Mouse (Mus musculus): Measurements from ENCODE around the gene Ephx4. TPM values are rescaled to one million over a fixed set of nuclear protein-coding genes. Genes with fewer than 3 reads are reported as not detected.
A peak's percentile ranks its signal among the peaks of the same experiment; 100 is the strongest.

Ephx4 gene
- total RNA-seq, 2 experiments from 2014 or later = 15.4 to 15.7 TPM

DNA sequence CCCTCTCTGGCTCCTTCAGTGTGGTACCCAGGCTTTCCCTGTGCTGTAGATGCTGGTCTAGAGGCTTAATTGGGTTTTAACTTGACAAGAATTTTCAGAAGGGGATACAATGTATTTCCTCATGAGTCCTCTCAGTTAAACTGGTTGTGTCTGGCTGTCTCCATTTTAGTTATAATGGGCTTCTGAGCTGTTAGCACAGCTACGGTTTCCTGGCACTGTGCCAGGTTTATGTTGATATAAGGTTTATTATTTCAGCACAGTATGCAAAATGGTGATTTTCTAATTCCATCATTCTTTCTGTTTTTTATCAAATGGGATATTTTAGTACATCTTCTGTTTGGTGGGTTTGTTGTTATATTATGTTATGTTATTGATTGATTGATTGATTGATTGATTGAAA is 19.1 kb downstream of the Ephx4 start:
- DNase-seq = no peak
- intact Hi-C loops (cut with DNase I) = no loop called here

DNA sequence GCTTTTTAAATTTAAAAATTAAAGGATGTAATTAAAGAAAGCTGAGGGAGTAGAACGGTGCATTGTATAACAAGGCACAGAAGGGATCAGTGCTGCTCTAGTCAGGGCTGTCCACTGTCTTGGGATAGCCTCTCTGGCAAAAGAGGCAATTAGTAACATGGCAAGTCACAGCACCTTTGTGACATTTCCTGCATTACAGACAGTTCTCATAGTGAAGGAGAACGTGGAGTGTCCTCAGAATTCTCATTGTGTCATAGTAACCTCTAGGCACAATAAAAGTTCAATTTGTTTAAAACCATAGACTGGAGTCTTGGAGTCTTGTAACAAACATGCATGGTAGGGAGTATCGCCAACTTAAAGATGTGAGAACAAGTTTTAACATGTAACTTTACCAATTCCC is 28.7 kb downstream of the Ephx4 start, which contains the start of gene Lpcat2b:
TSS of gene Lpcat2b (plus strand) at position 301 of the 400 bp plus-strand sequence.
- no peak for DNase-seq
- intact Hi-C loops (cut with DNase I) = no loop called here

DNA sequence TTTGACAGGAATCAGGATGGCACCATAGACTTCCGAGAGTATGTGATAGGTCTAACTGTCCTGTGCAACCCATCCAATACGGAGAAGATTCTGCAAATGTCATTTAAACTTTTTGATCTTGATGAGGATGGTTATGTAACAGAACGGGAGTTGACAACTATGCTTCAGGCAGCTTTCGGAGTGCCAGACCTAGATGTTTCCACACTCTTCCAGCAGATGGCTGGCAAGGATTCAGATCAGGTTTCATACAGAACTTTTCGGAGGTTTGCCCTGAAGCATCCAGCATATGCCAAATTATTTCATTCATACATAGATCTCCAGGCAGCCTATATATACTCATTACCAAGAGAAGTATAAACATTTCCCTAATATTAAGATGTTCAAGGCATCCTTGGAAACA is 31.5 kb downstream of the Ephx4 start:
- DNase-seq = no peak
- intact Hi-C loops (cut with DNase I) = no loop called here

DNA sequence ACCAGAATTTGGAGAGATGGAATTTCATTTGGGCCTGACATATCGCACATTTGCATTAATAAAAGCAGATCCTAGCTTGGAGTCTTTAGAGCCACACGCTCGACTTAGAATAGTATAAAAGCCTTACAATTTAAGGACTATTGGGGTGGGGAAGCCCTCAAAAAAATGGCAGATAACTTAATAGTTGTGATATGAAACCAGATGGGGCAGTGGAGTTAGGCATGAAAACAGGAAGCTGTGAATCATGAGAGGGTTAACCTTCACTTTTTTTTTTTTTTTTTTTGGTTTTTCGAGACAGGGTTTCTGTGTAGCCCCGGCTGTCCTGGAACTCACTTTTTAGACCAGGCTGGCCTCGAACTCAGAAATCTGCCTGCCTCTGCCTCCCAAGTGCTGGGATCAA is 33.6 kb downstream of the Ephx4 start:
- no peak for DNase-seq
- intact Hi-C loops (cut with DNase I) = no loop called here

DNA sequence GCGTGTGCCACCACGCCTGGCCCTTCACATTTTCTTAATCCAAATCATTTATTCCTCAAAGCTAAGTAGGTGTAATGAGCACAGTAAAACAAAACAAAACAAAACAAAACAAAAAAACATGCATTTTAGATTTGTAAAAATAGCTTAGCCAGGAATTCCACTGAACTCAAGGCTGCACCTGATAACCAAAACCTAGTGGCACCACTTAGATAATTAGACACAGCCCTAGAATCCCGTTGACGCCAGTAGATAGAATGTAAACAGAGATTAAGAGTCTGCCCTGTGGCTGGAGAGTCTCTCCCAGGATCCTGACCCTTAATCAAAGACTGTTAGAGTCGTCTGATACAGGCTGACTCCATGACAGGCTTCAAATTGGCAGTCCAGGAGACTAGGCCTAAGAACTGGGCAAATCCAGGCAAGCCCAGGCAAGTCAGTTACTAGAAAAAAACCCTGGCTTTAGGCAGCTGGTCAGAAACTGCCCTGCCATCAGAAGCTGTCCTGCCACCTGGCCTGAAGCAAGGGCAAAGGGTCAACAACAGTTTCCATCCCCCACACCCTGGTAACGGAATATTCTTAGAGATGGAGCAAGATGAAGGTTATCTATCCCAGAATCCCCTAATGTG is 34.2 kb downstream of the Ephx4 start:
- no peak for DNase-seq
- intact Hi-C loops (cut with DNase I) = no loop called here

DNA sequence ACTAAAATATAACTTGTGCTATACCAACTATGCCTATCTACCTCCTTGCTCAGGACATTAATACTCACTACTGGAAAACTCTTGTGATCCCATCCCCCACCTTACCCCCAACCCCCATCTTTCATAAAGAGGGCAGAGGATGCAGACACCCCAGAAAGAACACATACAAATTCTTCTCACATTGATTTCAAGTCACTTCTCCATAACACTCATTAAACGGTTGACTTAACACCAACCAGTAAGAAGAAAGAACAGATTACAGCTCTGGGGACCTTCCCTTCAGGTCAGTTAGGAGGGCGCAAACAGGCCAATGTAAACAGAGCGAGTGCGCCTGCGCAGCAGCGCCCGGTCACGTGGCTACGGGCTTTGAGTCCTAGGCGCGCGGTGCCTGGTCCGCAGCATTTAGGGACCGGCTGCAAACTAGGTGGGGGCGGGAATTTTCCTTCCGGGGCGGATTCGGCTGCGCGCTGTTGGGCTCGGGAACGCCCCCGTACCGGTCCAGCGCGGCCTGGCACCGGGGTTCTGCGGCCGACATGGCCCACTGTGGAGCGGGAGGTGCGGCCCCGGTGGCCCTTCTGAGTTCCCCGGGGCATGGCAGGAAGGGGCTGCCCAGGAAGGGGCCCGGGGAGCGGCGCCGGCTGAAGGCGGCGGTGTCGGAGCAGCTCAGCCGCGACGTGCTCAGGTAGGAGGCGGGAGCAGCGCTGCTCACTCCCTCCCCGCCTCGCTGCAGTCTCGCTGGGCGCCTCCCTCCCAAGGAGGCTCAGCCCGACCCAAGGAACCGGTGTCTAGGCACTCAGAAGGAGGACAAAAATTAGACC is 35.1 kb downstream of the Ephx4 start, which contains the start of gene Btbd8:
TSS of gene Btbd8 (plus strand) at position 534 of the 818 bp plus-strand sequence.
- DNase-seq = peak; percentile 97
- intact Hi-C loops (cut with DNase I) = no loop called here

DNA sequence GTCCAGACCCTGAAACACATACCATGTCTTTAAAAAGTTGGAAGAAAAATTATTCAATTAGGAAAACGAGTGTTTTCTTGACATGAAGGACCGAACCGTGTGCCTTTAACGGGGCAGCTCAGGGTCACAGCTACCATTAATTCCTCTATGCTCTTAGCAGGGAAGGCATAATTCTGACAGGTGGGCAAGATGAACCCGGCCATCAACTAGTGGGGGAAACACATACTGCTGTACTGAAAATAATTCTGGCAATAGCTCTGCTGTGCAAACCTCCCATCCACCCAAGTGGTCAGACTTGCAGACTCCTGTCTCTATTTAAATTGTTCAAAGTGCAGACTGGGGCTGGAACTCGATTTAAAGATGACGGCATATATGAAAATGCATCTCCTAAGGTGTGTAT is 35.8 kb downstream of the Ephx4 start:
- no peak for DNase-seq
- intact Hi-C loops (cut with DNase I) = no loop called here

DNA sequence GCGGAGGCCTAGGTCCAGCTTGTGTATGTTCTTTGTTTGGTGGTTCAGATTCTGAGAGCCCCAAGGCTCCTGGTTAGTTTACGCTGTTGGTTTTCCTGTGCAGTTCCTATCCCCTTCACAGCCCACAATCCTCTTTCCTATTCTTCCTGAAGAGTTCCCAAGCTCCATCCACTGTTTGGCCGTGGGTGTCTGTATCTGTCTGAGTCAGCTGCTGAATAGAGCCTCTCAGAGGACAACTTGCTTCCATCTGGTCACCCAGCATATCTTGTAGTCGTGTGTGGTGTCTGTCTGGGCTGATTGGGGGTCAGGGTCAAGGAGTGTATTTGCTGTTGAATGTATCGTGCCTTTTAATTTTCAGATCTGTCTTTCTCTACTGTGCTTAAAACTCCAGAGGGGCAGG is 39.3 kb downstream of the Ephx4 start:
- intact Hi-C loops (cut with DNase I) = no loop called here
- DNase-seq = no peak

DNA sequence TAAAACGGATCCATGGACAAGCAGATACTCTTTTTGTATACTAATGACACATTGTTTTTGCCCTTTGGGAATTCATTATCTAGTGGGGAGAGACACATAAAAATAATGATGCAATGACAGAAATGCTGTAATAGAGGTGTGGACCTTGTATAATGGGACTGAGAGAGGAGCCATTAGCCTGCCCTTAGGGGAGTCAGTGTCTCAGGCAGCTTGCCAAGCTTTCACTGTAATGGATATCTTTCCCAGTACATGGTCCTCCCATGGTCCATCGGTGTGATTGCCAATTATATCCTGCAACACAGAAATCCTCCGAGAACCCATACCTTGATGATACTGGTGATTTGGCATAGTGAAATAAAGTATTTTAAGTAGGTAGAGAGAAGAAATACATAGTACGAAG is 41.7 kb downstream of the Ephx4 start:
- intact Hi-C loops (cut with DNase I) = no loop called here

DNA sequence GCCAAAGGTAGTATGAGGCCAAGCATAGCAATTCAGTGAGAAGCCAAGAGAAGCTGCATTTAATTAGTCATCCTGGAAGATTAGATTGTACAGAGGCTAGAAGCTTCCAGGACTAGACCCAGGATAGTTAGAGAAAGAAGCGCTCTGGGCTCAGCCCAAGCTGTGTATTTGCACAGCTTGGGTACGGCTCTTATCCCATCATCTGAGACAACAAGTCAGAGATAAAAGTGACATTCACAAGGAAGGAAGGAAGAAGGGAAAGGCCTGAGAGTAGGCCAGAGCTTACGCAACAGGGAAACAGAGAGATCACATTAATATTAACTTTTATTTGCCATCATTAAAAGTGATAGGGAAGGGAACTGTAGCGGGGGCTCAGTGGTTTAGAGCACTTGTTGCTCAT is 45.4 kb downstream of the Ephx4 start:
- DNase-seq = no peak
- intact Hi-C loops (cut with DNase I) = no loop called here

More for the DNA sequence above, 41.7 kb downstream of the Ephx4 start:
- DNase-seq = no peak

DNA sequence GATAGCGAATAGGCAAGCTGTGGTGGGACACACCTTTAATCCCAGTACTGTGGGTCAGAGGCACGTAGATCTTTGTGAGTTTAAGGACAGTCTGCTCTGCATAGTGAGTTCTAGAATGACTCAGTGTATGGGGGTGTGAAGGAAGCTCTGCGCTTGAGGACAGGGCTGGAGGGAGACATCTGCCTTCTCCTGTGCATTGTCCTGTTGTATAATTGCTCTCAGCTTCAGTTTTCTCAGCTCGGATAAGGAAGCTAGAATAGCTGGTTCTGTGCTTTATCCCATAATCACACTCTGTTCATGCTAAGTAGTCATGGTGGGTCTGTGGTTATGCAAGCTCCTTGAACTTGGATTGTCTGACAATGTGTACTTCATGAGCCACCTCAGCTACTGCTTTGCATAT is 46.2 kb downstream of the Ephx4 start:
- intact Hi-C loops (cut with DNase I) = no loop called here
- DNase-seq = no peak

DNA sequence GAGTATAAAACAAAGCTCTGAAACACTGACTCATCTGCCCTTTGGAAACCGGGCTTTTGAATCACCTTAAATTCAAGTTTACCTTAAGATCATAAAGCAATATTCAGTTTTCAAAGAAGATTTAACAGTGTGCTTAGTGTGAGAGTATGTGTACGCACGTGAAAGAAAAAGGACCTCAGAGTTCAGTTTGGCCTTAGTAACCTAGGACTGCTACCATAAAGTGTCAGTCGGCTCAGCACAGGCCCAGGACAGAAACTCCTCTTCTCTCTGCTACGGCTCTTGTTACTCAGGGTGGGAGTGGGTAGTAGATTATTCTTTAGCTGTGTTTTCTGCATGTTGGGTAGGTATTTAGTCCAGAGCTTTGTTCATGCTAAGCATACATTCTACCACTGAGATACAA is 47.1 kb downstream of the Ephx4 start:
- intact Hi-C loops (cut with DNase I) = no loop called here
- DNase-seq = no peak

DNA sequence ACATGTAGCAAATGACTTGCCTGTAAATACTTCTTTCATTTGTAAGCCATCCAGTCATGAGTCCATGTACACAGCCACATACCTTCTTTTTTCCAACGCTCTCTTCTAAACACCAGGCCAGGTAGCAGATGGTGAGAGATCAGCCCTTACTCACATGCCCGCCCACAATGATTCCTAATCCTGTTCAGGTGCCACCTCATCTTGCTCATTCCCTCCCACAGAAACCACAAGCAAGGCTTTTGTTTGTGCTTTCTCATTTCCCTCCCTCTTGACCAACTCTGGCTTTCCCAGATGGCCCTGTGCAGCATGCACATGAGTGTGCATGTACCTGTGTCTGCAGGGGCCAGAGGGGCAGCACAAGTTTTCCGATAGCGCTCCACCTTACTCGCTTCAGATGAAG is 47.8 kb downstream of the Ephx4 start:
- intact Hi-C loops (cut with DNase I) = no loop called here
- DNase-seq = no peak

DNA sequence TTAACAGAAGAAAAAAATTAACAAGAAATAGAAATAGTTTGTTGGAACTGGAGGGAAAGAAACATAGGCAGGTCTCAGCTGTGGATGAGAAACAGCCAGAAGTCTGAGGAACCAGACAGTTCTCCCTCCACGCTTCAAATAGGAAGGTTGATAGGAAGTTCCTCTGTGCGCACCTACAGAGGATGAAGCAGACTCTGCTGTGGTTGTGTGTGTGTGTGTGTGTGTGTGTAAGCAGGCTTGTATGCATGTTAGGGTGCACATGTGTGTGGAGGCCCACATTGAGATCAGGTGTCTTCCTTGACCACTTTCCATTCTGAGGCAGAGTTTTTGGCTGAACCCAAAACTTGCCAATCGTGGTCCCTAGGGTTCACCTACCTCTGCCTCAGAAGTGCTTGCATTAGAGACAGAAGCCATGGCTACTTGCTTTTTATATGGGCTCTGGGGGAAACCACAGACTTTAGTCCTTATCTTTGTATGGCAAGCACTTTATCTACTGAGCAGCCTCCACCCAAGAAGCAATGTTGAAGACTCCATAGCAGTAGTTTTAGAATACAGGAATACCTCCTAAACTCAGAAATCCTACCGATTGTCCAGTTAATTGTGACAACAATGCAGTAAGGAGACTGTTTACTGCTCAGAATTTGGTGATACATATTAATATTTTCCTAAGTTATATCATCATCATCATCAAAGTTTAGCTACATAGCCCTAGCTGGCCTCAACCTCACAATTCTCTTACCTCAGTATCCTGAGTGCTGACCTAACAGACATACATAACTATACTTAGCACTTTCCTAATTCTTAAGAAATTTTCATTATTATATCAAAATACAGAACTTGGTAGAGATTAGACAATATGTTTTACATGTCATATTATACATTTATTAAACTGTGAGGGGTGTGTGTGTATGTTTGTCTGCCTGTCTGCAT is 59.9 kb downstream of the Ephx4 start:
- DNase-seq = no peak
- intact Hi-C loops (cut with DNase I) = no loop called here

DNA sequence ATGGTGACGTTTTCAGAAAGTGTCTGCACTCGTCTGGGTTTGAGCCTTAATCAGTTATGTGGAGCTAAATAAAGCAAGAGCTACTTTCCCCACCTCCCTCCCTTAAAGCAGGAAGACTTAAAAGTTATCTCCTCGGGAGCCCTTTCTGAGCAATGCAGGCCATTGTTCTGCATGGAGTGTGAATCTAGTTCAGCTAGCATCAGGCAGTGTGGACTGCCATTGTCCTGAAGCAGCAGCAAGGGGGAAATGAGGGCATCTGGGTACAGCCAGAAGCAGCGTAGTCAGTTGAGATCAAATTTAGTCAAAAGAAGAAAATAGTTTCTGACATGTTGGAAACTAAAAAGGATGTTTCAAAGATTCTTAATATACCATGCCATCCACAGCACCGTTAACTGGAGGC is 64.0 kb downstream of the Ephx4 start:
- no peak for DNase-seq

DNA sequence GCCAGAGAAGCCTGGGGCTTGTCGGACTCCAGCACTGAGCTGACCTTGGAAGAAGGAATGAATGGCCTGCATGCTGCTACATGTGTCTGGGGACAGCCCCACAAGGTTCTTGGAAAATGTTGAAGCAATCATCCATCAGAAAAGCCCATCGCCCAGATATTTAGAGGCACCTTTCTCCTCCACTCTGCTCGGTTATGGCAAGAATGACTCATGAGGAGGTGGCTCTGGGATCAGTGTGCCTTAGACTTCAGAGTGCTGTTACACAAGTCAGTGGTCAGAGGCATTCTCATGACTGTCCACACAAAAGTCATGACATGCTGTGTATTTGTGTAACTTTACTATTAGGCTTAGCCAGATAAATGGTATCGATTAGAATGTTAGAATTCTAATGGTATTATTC is 64.6 kb downstream of the Ephx4 start:
- intact Hi-C loops (cut with DNase I) = no loop called here
- no peak for DNase-seq

More for the DNA sequence above, 64.0 kb downstream of the Ephx4 start:
- intact Hi-C loops (cut with DNase I) = no loop called here

DNA sequence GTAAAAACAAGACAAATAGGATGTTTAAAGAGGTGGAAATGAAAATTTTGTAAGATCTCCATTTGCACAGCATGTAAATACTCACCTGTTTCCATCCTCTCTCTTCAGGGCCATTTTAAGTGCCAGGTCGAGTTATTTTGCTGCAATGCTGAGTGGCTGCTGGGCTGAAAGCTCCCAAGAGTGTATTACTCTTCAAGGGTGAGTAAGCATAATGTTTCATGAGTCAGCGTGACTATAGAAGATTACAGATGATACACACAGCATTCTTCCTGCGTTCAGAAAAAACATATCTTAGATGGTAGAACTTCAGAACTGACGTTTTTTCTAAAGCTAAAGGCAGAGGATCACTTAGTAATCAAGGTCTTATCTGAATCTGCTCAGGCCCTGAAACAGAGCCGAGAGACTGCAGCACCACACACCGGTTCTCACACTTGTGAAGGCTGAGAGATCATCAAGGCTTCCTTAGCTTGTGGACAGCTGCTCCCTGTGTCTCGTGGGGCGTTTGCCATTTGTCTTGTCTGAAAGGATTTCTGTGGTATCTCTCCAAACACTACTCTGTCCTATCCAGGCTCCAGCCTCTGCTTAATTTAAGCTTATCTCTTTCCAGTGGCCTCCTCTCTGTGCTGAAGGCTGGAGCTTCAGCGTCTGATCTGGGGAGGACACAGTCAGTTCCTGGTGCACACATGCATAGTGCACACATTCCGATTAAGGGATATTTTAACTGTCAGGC is 68.2 kb downstream of the Ephx4 start:
- no peak for DNase-seq

More for the DNA sequence above, 68.2 kb downstream of the Ephx4 start:
- intact Hi-C loops (cut with DNase I) = no loop called here
